Mouse (Mus musculus) MEL (cell line): Measurements from ENCODE around the gene Tdp1.

ENCODE experiments used
- CHD1 ChIP-seq: IDR thresholded peaks from 2 replicates; pipeline ENCODE4 v1.6.1; 2012; ENCODE audit warnings: low read depth, mild to moderate bottlenecking, inconsistent platforms, low read length, improper control_type of control experiment
- CTCF ChIP-seq, 3 experiments: IDR thresholded peaks in 2 of 3; conservative IDR thresholded peaks in 1 of 3; 2 replicates each; pipeline ENCODE4 v1.5.1; 2011 to 2012; ENCODE audit warnings: low read length in 3 of 3, low read depth in 2 of 3, mild to moderate bottlenecking in 2 of 3, improper control_type of control experiment in 1 of 3, inconsistent platforms in 1 of 3, mixed read lengths in 1 of 3, moderate library complexity in 1 of 3; ENCODE audit not compliant: control insufficient read depth in 1 of 3, insufficient read depth in 1 of 3, poor library complexity in 1 of 3, severe bottlenecking in 1 of 3
- EP300 ChIP-seq, 2 experiments: IDR thresholded peaks; 2 replicates each; pipeline ENCODE4 v1.6.1; 2011; ENCODE audit warnings: improper control_type of control experiment in 2 of 2, low read length in 2 of 2, low read depth in 1 of 2, mild to moderate bottlenecking in 1 of 2
- ETS1 ChIP-seq: IDR thresholded peaks from 2 replicates; pipeline ENCODE4 v1.6.1; 2012; ENCODE audit warnings: low read depth, mild to moderate bottlenecking, inconsistent platforms, low read length, improper control_type of control experiment, moderate library complexity
- POLR2A ChIP-seq, 2 experiments: IDR thresholded peaks; 2 replicates each; pipeline ENCODE4 v1.6.1; 2011 to 2012; ENCODE audit warnings: low read length in 2 of 2, mild to moderate bottlenecking in 2 of 2, control low read depth in 1 of 2, improper control_type of control experiment in 1 of 2, low read depth in 1 of 2, moderate library complexity in 1 of 2; ENCODE audit not compliant: control insufficient read depth in 1 of 2, insufficient read depth in 1 of 2, poor library complexity in 1 of 2
- SIN3A ChIP-seq: IDR thresholded peaks from 2 replicates; pipeline ENCODE4 v1.6.1; 2012; ENCODE audit warnings: low read length, improper control_type of control experiment, inconsistent platforms
- UBTF ChIP-seq: IDR thresholded peaks from 2 replicates; pipeline ENCODE4 v1.6.1; 2012; ENCODE audit warnings: low read depth, mild to moderate bottlenecking, inconsistent platforms, low read length, improper control_type of control experiment, moderate library complexity, borderline replicate concordance; ENCODE audit not compliant: insufficient read depth

GRCm38 (mm10) chr12:99932245-99932644 lies 47.9 kb downstream of the Tdp1 start:
- TF ChIP-seq ETS1 (no peak), CTCF (IDR thresholded peaks at IDR 0.05 in 2 of 3, conservative IDR thresholded peaks at IDR 0.05 in 1 of 3; ENCODE audit: control insufficient read depth in 1 of 3, insufficient read depth in 1 of 3, low read depth in 2 of 3, low read length in 3 of 3, poor library complexity in 1 of 3, severe bottlenecking in 1 of 3) (no peak), CHD1 (no peak), UBTF (no peak), POLR2A (IDR thresholded peaks at IDR 0.05; ENCODE audit: control insufficient read depth in 1 of 2, insufficient read depth in 1 of 2, low read depth in 1 of 2, low read length in 2 of 2, poor library complexity in 1 of 2) (no peak), EP300 (IDR thresholded peaks at IDR 0.05; ENCODE audit: low read depth in 1 of 2, low read length in 2 of 2) (no peak), SIN3A (no peak)
